Mouse (Mus musculus) limb, embryonic 13.5 days (tissue): ENCODE results near the gene Cyp3a11. TPM values are rescaled to one million over a fixed set of nuclear protein-coding genes. Genes with fewer than 3 reads are reported as not detected.

ENCODE experiments used
- polyA plus RNA-seq: library from polyadenylated mRNA; unstranded; fragments of >200 nt; fragmentation: Nextera tagmentation; extraction: Ambion mirVana; gene quantifications from 2 replicates; pipeline ENCODE4 v1.2.1, GENCODE M21; 2015

Cyp3a11 gene
- polyA plus RNA-seq, 1 experiment from 2014 or later = not detected

Other genes with a start within 250 kb of the Cyp3a11 start
- gene Cyp3a41a, start 159.8 kb downstream of the Cyp3a11 start, polyA plus RNA-seq = not detected in 2 replicates
- not detected in 2 replicates for gene Cyp3a44, start 74.1 kb downstream of the Cyp3a11 start, polyA plus RNA-seq
- gene Cyp3a25, start 129.7 kb upstream of the Cyp3a11 start, polyA plus RNA-seq = not detected in 2 replicates
- gene Cyp3a59, start 199.3 kb upstream of the Cyp3a11 start, polyA plus RNA-seq = not detected in 2 replicates